Mouse (Mus musculus): ENCODE measurements at regions not wholly inside any gene's neighbourhood (a gene's known extent, or its start where the extent isn't known, plus 50 kb on each side); places are given as distances from the start of the nearest gene placed in this dataset.

DNA sequence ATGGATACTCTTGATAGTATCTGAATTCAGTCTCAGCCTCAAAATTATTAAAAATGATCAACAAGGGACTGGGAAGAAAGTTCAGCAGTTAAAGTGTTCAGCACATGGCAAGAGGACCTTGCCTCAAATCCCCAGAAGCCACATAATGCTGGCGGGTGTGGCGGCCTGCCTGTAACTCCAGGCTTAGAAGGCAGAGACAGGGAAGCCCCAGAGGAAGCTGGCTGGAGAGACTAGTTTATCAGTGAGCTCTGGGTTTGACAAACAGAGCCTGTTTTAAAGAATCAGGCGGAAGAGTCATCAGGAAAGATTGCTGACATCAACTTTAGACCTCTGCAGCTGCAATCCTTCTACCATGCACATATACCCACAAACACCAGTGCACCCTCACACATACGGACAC lies 52.1 kb upstream of the Fyn start:
- DNase-seq = no peak

GRCm38 (mm10) chr10:39315434-39316174 lies 53.1 kb upstream of the Fyn start:
- peak; percentile 15 for DNase-seq

GRCm38 (mm10) chr10:39311501-39311900 lies 57.2 kb upstream of the Fyn start:
- DNase-seq = no peak

DNA sequence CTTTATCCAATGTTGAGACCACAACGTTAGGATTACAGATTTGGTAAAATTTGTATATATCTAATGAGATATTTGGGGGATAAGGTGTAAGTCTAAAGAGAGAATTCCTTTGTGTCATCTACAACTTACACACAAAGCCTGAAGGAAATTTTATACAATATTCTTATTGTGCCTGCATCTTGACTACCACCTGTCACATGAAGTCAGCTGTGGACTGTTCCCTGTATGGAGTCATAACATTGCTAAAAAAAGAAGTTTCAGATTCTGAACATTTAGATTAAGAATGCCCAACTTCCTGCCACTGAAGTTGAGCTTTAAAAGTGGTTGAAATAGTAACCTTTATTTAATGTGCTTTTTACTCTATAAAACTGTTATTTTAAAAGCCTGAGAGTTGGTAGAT lies 60.1 kb upstream of the Fyn start:
- DNase-seq = no peak

DNA sequence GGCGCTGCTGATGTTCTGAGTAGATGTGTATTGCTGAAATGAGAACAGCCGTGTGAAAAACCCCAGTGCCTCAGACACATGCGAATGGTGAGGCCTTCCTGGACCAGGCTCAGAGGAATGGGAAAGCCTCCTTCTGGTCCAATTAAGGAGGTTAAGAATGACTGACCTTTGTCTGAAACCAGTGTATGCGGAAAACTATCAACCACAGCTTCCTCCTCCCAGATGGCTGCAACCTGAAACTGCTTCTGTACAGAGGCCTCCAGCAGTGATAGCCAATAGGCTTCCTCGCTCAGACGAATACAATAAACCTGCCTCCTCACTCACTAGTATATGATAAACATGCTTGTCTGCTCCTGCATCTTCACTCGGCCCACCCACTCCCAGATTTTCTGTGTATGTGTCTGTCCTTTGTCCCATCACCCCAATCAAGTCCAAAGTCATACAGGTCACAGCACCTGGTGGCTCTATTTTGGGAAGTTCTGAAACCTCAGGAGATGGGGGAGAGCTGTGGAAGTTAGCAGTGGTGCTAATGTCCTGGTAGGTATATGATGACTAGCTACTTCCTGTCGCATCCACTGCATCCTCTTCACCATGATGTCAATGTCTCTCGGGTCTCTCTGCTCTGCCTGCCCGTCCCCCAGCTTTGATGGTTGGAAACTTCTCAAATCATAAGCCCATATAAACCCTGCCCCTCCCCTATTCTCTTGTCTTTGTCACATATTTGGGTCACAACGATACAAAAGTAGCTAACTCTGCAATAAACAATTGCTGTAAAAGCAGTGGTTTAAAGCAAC lies 75.8 kb upstream of the Fyn start:
- no peak for DNase-seq

GRCm38 (mm10) chr10:39291747-39292198 lies 76.9 kb upstream of the Fyn start:
- DNase-seq = no peak

DNA sequence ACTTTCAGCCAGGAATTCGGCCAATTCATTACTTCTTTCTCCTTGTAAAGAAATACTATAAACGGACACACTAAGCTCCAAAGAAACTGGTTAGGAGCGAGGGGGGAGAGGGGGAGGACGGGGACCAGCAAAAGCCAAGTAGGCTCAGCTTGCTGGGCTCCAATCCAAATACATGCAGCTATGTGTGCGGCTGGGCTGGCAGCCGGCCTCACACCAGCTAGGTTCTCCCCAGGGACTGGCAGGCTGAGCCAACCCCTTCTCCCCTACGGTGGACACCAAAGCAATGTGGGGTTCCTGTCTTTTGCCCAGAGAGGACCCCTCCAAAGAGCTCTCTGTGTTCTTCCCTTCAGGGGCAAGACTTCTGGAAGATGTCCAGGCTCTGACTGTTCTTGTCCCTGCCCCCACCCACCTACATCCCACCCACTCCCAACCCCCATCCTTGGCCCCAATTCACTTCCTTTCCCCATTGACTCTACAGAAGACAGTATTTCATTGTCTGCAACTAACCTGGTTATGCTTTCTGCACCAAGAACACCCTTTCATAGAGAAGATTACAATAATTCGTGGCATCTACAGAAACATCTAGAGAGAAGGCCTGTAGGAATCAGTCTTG lies 77.4 kb upstream of the Fyn start:
- peak; percentile 77 for DNase-seq

- DNase-seq = no peak
These were observed 78.4 kb upstream of the Fyn start for GRCm38 (mm10) chr10:39290245-39290644.

GRCm38 (mm10) chr10:39280366-39281000 lies 88.2 kb upstream of the Fyn start:
- DNase-seq = no peak

- no peak for DNase-seq
These were observed 94.5 kb upstream of the Fyn start for GRCm38 (mm10) chr10:39274202-39274601.

DNA sequence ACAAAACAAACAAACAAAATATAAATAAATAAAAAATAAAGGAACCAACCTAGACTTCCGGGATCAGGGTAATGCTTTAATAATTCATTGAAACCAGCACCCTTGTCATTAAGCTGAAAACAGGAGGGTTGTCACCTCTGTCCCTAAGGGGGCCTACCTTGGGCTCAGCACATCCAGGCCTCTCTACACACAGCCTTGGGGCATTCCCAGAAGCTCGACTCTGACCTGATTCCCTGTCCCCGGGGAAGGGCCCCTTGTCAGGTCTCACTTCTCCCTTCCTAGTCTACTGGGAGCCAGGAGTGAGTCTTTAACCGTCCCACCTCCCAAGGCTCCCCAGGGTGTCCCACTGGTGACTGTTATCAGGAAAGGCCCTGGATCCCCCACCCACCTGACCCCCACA lies 95.2 kb upstream of the Fyn start:
- no peak for DNase-seq

DNA sequence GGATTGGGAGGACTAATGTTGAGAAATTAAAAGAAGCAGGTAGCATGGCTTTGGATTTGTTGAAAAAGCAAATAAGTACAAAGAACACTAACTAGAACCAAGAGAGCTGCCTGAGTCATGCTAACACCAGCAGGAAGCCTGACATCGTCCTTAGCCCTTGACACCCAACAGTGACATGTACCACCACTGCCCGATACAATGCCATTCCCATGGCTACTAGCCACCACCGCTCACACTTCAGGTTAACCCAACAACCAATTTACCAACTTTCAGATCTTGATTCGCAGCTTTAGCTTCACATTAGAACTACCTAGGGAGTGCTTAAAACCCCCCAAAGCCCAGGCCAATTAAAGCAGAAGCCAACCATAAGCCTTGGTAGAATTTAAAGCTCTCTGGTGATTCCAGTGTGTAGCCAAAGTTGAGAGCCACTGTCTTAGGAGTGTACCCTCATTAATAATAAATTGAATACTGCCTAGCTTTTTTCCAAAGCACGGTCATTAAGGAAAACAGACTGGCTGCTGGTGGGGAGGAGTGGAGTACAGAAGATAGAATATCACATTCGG lies 96.2 kb upstream of the Fyn start:
- DNase-seq = no peak

DNA sequence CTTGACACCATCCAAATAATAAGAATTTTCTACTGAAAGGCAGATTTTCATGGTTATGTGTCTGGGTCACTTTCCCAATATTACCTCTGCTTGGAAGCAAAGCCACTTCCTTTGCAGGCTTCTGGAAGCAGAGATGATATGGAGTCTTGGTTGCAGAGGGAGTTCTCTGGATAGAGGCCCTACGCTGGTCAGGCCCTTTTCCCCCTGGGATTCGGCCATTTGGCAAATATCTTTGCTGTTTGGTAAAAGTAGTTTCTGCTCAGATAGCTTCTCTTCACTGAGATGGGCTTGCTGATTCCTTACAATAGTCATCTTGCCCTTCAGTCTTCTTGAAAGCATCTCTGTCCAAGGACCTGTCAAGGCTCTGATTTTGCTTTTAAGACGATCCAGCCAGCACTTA lies 98.2 kb upstream of the Fyn start:
- DNase-seq = peak; percentile 22

GRCm38 (mm10) chr10:39267236-39267635 lies 101.4 kb upstream of the Fyn start:
- no peak for DNase-seq

- DNase-seq = peak; percentile 83
These were observed 102.2 kb upstream of the Fyn start for GRCm38 (mm10) chr10:39266482-39266881.

- DNase-seq = no peak
These were observed 98.9 kb upstream of the Ccn6 start for GRCm38 (mm10) chr10:39262466-39262865.

GRCm38 (mm10) chr10:39261174-39262145 lies 97.9 kb upstream of the Ccn6 start:
- peak; percentile 30 for DNase-seq

- DNase-seq = no peak
These were observed 96.5 kb upstream of the Ccn6 start for GRCm38 (mm10) chr10:39260061-39260460.

GRCm38 (mm10) chr10:39257371-39258154 lies 94.0 kb upstream of the Ccn6 start:
- no peak for DNase-seq

GRCm38 (mm10) chr10:39254561-39254960 lies 91.0 kb upstream of the Ccn6 start:
- no peak for DNase-seq
